In the genomic region with DNA sequence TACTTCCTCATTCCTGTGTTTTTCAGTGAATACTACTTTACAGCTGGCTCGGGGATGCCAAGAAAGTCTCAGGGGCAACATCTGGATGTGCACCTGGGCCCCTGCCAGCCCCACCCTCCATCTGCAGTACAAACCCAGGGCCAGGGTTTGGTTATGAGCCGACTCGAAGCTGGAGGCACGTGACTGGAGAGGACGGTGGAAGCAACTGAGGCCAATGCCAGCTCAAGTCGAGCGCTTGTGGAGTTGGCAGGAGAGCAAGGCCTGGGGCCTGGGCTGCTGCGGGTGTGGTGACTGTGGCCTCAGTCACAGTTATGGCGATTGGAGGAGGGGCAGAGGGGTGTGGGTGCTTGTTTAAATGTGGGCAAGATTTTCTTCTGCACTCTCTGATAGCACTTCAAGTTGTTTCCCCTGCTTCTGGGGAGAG, we compare ENCODE assay signal across 12 mouse cellular contexts. TPM values are rescaled to one million over a fixed set of nuclear protein-coding genes. Genes with fewer than 3 reads are reported as not detected.
DNase-seq lines count a peak whose midpoint lies in the region; ATAC-seq and TF ChIP-seq lines count a peak whose summit lies in the region.
"Had no signal": no experiment of that assay in that cellular context is flagged by ENCODE, and none has a peak within 500 bp of the region (broad histone marks: within the 10 kb centered on the region; RNA-seq: fewer than 3 reads in every experiment).

No protein-coding gene starts in this region.

- peak; percentile 39 to 40 for DNase-seq in heart, adult 2 months
- no peak for DNase-seq in heart, postnatal 10 days
- no peak for DNase-seq in liver, embryonic 13.5 days
- DNase-seq in thymus, postnatal 10 days (ENCODE audit: low spot score in 2 of 2): peak; percentile 48 to 60
- DNase-seq in urinary bladder, postnatal 10 days (ENCODE audit: low spot score): no peak
- no peak for DNase-seq in frontal cortex, adult 2 months (ENCODE audit: extremely low spot score in 1 of 2, low spot score in 1 of 2)
- DNase-seq: forebrain, postnatal 0 days; left cerebral cortex, postnatal 4 days had no signal

- H3K9ac ChIP-seq in heart, adult 2 months (ENCODE audit: low read depth, low read length): no peak overlapping the region
- no peak overlapping the region for H3K9ac ChIP-seq in liver, embryonic 13.5 days
- H3K9ac ChIP-seq: forebrain, postnatal 0 days had no signal

- no peak overlapping the region for H3K4me2 ChIP-seq in liver, embryonic 13.5 days

- ATAC-seq in liver, embryonic 13.5 days (ENCODE audit: low read depth): peak; percentile 57
- ATAC-seq in frontal cortex, adult (ENCODE audit: low TSS enrichment): no peak
- ATAC-seq: forebrain, postnatal 0 days had no signal

- no peak for TF ChIP-seq POLR2A in heart, adult 2 months (IDR thresholded peaks at IDR 0.05; ENCODE audit: insufficient read depth, low read depth, low read length)
- TF ChIP-seq POLR2A in bone marrow, adult 2 months (IDR thresholded peaks at IDR 0.05; ENCODE audit: borderline replicate concordance, control insufficient read depth, low read depth, low read length): no peak

- 40% methylated on average over 9 of the region's 9 CpGs for WGBS in heart, adult 2 months
- 27% methylated on average over 9 of the region's 9 CpGs for WGBS in bone marrow, adult 2 months
- 26% methylated on average over 9 of the region's 9 CpGs for WGBS in liver, embryonic 13.5 days (ENCODE audit: insufficient replicate concordance)

- no peaks in the 10 kb centered on the region for H3K27me3 ChIP-seq in heart, adult 2 months (ENCODE audit: control insufficient read depth, insufficient read depth, low read length)
- no peaks in the 10 kb centered on the region for H3K27me3 ChIP-seq in liver, embryonic 13.5 days

- H3K9me3 ChIP-seq in liver, embryonic 13.5 days (replicated peaks): no peaks in the 10 kb centered on the region

- H3K4me3 ChIP-seq in heart, adult 2 months: no peak overlapping the region
- H3K4me3 ChIP-seq in bone marrow, adult 2 months (replicated peaks; ENCODE audit: control insufficient read depth, low read depth, low read length): no peak overlapping the region
- no peak overlapping the region for H3K4me3 ChIP-seq in liver, embryonic 13.5 days (replicated peaks)
- H3K4me3 ChIP-seq: midbrain, embryonic 10.5 days had no signal

- intact Hi-C loops in heart, adult 2 months (cut with DNase I): no loop called here
- intact Hi-C loops in heart, postnatal 10 days (cut with DNase I): no loop called here

- no peak for TF ChIP-seq CTCF in heart, adult 2 months (IDR thresholded peaks at IDR 0.05)
- no peak for TF ChIP-seq CTCF in bone marrow, adult 2 months (IDR thresholded peaks at IDR 0.05; ENCODE audit: control insufficient read depth, insufficient read depth, low read length)

- H3K27ac ChIP-seq in heart, adult 2 months: no peak overlapping the region
- peak overlapping the region; percentile 59 for H3K27ac ChIP-seq in bone marrow, adult 2 months (ENCODE audit: control insufficient read depth, insufficient read depth, low read depth, low read length, poor library complexity)
- H3K27ac ChIP-seq in liver, embryonic 13.5 days: no peak overlapping the region
- H3K27ac ChIP-seq: kidney, postnatal 0 days; midbrain, embryonic 10.5 days had no signal

- no peaks in the 10 kb centered on the region for H3K79me2 ChIP-seq in heart, adult 2 months (replicated peaks; ENCODE audit: control insufficient read depth, insufficient read depth, low read length)

- no peaks in the 10 kb centered on the region for H3K36me3 ChIP-seq in heart, adult 2 months (ENCODE audit: control insufficient read depth, insufficient read depth, low read length)
- no peaks in the 10 kb centered on the region for H3K36me3 ChIP-seq in liver, embryonic 13.5 days
- H3K36me3 ChIP-seq: midbrain, embryonic 10.5 days had no signal

- peaks cover 10% of the 10 kb centered on the region for H3K4me1 ChIP-seq in heart, adult 2 months (ENCODE audit: control insufficient read depth, insufficient read depth, low read length)
- peaks cover 15% of the 10 kb centered on the region for H3K4me1 ChIP-seq in bone marrow, adult 2 months (ENCODE audit: control insufficient read depth, insufficient read depth, low read length)
- peaks cover 55% of the 10 kb centered on the region for H3K4me1 ChIP-seq in liver, embryonic 13.5 days (replicated peaks)
- H3K4me1 ChIP-seq: midbrain, embryonic 10.5 days had no signal

- no peak for TF ChIP-seq EP300 in heart, adult 2 months (IDR thresholded peaks at IDR 0.05; ENCODE audit: insufficient read depth, low read depth, low read length)

RNA-seq across cellular contexts. Expression of gene Elf4, which starts 27.4 kb away (rescaled TPM):
- 1 to 10 TPM; 4.5 to 5.0 TPM for total RNA-seq in heart, adult 2 months (2021)
- polyA plus RNA-seq in heart, adult 2 months (2012; rRNA removed): 7.6 and 8.3 TPM in 2 replicates
- total RNA-seq in heart, postnatal 10 days (2021): 10 to 100 TPM; 15.3 to 16.7 TPM
- 12.4 and 20.4 TPM in 2 replicates for polyA plus RNA-seq in bone marrow, adult 2 months (2011; ENCODE audit: insufficient read depth, insufficient read length, low replicate concordance, missing spikeins)
- polyA plus RNA-seq in liver, embryonic 13.5 days (2015; fragmentation: Nextera tagmentation; extraction: Ambion mirVana): 1.8 and 2.2 TPM in 2 replicates
- 0.84 and 1.0 TPM in 2 replicates for polyA plus RNA-seq in frontal cortex, adult 2 months (2012; rRNA removed)

Comparison
In these comparisons a context has a peak if more than half of its experiments do, and no peak if none do; other contexts are left out.
1. DNase-seq: peak in heart, adult 2 months (2 of 2) and thymus, postnatal 10 days (2 of 2); none in heart, postnatal 10 days (0 of 2), liver, embryonic 13.5 days (single experiment), urinary bladder, postnatal 10 days (single experiment) and frontal cortex, adult 2 months (0 of 2).